Mouse (Mus musculus) thymus, adult 2 months (tissue): ENCODE data around the gene Nr4a1.

Experiments used
- CTCF ChIP-seq: fragments of 200-500 bp; IDR thresholded peaks from 2 replicates; pipeline ENCODE4 v1.5.1; 2012; ENCODE audit warnings: mild to moderate bottlenecking, control low read depth, low read length, moderate library complexity, borderline replicate concordance; ENCODE audit not compliant: control insufficient read depth, poor library complexity, insufficient read depth; ENCODE audit errors: extremely low read depth
- POLR2A ChIP-seq: fragments of 200-500 bp; IDR thresholded peaks from 2 replicates; pipeline ENCODE4 v1.6.1; 2012; ENCODE audit warnings: mild to moderate bottlenecking, low read length, control low read depth, moderate library complexity; ENCODE audit not compliant: control insufficient read depth, poor library complexity, insufficient read depth; ENCODE audit errors: extremely low read depth

DNA sequence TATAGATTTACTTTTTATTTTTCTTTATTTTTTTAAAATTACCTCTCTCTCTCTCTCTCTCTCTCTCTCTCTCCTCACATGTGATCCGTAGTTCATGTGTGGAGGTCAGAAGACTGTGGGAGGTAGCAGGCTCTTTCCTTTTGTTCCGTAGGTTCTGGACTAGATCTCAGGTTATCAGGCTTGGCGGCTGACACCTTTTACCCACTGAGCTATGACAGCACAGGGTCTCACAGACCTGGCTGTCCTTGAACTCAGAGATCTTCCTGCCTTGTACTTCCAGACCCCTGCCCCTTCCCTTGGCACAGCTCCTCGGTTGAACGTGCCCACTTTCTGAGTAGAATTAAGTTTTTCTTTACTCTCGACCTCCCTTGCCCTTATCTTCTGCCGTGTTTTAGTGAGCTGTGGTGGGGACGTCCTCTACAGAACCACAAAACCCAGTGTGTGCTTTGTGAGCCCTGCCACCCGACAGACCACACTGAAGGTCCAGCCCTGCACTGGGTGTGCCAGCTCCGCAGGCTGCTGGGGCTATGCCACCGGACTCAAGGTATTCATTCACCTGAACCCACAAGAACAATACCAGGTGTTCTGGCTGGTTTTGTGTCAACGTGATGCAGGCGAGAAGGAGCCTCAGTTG lies 62.3 kb downstream of the Nr4a1 start:
- TF ChIP-seq POLR2A (no peak), CTCF (no peak)
